Mouse (Mus musculus) G1E (cell line): Measurements from ENCODE around the gene Dusp5.

Experiments used
- CTCF ChIP-seq: IDR thresholded peaks from 2 replicates; pipeline ENCODE4 v1.5.1; 2012; ENCODE audit warnings: low read depth, low read length, inconsistent platforms, mixed read lengths
- GATA1 ChIP-seq: IDR thresholded peaks from 2 replicates; pipeline ENCODE4 v1.6.1; 2012; ENCODE audit warnings: borderline replicate concordance, low read length, inconsistent platforms, mixed read lengths
- GATA2 ChIP-seq: IDR thresholded peaks from 2 replicates; pipeline ENCODE4 v1.6.1; 2012; ENCODE audit warnings: low read depth, low read length, inconsistent platforms, borderline replicate concordance
- POLR2AphosphoS5 ChIP-seq: IDR thresholded peaks from 2 replicates; pipeline ENCODE4 v1.6.1; 2012; ENCODE audit warnings: low read depth, low read length, inconsistent platforms; ENCODE audit not compliant: insufficient replicate concordance
- TAL1 ChIP-seq: conservative IDR thresholded peaks from 2 replicates; pipeline ENCODE4 v1.6.1; 2012; ENCODE audit warnings: low read depth, low read length, inconsistent platforms, mixed read lengths

GRCm38 (mm10) chr19:53483984-53484383 lies 44.9 kb upstream of the Dusp5 start:
- TF ChIP-seq CTCF (no peak), GATA1 (no peak), TAL1 (no peak), POLR2AphosphoS5 (no peak), GATA2 (no peak)
